Mouse (Mus musculus) testis, postnatal 14 days (tissue): ENCODE results near the gene Tomm22.

Source experiments
- DNase-seq: peaks from one replicate; pipeline ENCODE4 v3.0.0; 2021; ENCODE audit warnings: low spot score

Gene Tomm22

DNA sequence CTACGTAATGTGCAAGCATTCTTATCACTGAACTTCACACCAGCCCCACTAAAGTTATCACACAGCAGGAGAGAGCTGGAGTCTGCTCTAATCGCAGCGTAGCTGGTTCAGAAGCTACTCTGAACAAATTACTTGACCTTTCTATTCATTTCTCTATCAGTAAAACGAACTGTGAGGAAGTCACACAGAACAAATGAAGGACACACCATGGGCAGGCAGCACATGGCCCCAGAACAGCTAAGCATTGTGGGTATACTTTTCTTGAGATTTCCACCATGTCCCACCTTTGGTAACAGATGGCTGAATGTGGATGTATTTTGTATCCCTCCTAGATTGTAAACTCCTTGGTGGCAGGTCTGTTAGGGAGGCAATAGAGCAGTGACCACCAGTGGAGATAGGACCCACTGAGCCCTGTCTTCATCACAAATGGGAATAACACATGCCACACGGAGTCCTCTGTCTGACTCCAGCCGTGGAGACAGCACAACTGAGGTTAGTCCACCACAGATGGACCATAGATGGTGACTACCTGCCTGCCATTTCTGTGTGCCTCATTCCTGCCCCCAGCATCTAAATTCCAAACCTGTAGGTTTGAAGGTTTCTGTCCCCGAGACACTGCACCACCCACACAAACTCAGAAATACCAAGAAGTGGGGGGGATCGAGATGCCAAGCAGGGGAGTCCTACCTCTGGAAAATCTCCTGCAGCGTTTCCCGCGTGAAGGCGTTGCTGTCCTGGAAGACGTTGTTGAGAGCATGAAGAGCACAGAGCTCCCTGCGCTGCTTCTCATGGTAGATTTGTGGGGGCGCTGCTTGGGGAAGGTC lies 15.6 kb downstream of the Tomm22 start:
- no peak for DNase-seq

DNA sequence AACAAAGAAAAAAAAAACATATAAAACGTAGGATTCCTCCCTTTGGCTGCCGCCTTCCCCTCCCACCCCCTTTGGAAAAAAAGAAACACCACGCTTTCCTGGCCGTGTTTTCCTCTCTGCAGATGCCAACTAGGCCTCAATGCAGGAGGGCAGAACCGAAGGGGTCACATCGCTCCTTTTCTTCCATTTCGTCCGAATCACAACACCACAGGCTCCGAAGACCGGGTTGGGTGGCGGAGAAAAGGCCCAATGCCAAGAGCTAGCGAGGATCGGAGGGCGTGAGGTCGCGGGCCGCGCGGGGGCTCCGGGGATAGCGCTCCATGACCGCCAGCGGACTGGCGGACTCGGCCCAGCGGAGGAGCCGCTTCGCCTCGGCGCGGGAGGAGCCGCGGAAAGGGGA lies 16.5 kb downstream of the Tomm22 start:
- DNase-seq: no peak

DNA sequence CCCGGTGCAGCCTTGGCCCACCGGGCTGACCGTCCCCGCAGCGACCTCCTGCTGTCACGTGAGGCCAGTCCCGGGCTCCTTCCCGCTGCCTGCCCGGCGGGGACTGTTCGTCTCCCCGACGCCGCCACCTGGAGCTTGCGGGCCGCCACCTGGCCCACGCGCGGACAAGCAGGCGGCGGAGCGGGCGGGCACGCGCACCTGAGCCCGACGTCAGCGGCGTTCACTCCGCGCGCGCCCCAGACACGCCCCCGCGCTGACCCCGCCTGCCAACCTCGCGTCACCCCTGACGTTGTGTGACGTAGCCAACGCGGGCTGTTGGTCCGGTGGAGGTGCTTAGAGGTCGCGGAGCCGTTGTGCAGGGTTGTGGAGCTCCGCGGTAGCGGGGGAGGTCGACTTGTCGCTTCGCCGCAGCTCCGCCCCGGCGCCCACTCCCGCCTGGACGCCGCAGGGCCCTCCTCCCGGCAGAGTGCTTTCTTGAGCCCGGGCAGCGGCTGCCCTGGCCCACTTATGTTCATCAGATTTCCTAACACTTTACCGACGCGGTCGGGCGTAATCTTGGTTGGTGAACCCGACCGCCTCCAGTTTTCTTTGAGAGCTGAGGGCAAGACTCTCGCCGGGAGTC lies 17.1 kb downstream of the Tomm22 start, which contains the start of gene Josd1:
Josd1 (minus strand) TSS at position 274 of the 622 bp plus-strand sequence.
- DNase-seq: peak; percentile 96

DNA sequence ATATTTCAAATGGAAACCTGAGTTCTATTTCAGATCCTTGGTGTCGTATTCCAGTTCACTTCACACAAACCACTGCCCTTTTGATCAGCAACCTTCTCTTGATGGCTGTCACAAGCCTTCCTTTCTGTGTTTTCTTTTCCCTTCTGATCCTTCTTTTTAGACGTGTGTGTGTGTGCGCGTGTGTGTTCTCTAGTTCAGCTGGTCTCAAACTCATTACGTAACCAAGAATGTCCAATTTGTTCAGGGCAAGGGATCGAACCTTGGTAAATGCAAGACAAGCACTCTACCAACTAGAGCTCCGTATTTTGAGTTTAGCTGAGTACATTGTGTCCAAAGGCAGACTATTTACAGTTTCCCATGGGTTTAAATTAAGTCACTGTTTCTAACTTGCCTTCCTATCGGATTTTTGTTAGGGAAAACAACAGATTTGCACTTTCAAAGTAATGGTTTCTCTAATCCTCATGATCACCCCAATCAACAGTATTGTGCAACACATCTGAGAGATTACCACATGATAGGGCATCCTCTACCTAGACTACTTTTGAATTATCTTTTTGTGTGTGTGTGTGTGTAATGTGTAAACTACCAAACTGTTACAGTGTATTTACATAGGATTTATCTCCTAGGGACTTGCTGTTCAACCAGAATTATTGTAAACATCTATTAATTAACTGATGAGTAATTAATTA lies 17.8 kb downstream of the Tomm22 start:
- no peak for DNase-seq

DNA sequence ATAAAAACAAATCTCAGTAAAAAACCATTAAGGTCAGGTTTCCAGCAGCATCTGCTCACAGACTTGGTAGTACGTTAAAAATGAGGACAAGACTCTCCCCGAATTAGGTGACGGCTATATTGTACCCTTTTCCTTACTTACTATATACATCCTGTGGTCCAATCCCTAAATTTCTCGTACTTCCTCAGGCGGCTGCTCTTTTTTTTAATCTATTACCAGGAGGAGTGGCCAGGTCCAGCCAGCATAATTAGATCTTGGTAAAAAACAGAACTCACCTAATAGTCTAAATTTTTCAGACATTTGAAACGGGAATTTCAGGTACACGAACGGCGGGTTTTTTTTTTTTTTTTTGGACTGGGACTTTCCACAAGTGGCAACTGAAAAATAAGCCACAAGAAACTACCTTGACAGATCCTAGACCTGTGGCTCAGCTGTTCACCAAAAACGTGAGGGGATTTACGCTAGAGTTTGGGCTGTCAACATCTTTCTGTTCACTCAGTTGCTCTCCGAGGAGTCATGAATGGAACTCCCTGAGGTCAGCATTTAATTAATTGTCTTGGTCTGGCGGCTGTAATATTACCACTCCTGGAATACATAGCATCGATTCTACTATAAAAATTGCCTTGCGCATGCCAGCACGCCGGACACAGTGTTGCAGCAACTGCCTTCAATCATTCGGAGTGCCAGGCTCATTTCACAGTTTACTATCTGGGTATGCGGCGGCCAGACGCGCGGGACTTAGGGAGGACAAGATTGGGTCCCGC lies 19.2 kb downstream of the Tomm22 start:
- no peak for DNase-seq

DNA sequence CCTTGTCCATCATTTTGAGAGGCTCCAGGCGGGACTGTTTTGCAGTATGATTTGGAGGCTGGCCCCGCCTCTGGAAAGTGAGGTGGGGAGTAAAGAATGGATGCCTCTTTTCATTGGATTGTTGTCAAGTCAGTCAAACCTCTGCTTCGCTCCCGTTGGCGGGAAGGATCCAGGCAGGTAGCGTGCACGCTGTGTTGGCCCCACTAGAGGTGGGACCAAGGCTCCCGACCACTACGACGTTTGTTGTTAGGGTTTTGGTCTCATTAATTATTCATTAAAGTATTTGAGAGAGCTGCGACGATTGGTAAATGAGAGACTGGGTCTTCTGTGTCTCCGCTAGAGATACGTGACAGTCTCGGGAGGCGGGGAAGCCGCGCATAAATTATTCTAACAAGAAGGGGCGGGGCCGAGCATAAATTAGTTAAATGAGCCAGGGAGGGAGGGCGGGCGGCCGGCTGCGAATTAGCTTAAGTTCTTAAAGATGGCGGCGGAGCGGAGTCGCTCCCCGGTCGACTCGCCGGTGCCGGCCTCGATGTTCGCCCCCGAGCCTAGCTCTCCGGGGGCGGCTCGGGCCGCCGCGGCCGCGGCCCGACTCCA lies 19.9 kb downstream of the Tomm22 start, which contains the start of gene Gtpbp1:
Gtpbp1 (plus strand) TSS at position 420 of the 597 bp plus-strand sequence.
- peak; percentile 99 for DNase-seq

DNA sequence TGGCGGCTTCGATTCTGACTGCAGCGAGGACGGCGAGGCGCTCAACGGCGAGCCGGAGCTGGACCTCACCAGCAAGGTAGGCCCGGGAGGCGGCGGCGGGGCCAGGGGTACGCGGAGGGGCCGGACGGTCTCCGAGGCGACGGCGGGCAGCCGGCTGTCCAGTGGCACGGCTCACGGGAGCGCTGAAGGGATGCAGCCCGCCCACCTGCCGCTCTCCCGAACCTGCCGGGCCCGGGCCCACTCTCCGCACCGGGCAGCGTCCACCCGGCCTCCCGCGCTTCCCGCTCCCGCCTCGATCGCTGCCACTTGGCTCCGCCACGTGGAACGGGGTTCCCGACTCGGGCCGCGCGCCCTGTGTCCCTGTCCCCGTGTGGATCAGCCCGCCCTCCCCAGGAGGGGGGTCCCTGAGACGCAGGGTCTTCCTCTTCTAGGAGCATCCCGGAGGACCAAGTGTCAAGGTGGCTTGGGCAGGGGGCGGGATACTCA lies 20.4 kb downstream of the Tomm22 start:
- DNase-seq: peak; percentile 78

DNA sequence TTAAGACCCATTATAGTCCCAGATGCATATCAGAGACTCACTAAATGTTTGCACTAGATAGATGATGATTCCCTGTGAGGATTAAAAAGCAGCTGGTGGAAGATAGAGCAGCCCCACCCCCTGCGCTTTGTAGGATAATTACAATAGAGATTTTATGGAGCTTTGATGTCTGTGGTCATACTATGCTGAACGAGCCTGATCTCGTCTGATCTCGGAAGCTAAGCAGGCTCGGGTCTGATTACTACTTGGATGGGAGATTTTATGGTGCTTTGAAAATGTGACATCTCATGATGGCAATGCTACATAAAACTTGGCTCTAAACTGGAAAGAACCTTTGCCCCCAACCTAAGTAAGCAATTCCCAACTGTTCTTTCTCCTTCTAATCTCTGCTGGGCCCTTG lies 21.7 kb downstream of the Tomm22 start:
- DNase-seq: no peak

DNA sequence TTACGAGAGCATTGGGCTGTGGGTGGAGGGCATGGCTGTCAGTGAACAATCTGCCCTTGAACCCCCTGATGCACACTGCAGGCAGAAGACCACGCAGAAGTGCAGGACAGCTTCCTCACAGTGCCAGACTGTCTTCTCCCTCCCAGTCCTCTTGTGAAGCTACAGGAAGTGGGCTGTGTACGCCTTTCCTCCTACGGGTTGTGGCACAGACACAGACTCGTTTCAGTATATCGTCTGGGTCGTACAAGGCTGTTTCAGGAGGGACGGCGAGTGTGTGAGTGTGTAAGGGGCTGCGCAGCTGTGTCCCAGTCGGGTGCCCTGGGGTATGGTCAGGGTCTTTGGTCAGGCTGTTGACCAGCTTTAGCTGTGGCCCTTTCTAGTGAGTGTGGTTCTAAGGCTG lies 23.1 kb downstream of the Tomm22 start:
- DNase-seq: no peak

DNA sequence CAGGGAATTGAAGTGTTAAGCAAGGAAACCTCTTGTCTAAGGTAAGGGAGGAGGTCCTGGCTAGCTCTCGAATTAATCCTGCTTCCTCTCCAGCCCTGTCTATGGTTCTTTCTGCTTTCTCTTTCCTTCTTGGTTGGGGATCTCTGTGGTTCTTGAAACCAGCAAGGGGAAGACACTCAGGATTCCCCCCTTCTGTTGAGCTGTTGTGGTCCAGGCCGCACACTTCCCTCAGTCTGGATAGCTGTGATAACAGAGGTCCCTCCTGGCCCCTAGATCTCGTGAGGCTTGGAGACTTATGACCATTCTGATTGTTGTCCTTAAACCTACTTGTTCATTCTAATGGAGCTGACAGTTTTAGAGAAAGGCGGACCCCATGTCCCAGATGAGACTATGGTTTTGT lies 23.9 kb downstream of the Tomm22 start:
- no peak for DNase-seq

DNA sequence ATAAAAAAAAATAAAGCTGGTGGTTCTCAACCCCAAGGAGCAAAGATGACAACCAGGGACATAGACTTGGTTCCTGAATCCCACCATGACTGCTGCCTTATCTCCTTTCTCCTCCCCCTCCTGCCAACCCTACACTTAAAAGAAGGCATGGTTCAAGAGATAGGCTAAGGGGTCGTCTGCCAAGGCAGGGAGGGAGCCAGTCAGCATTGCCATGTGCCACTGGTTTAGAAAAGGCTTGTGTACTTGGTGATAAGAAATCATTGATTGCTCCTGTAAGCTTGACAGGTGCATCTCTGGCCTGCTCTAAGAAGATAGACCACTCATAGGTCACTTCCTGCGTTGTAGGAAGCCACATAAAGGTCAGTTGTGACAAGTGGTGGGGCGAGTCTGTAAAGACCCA lies 24.9 kb downstream of the Tomm22 start:
- DNase-seq: no peak

DNA sequence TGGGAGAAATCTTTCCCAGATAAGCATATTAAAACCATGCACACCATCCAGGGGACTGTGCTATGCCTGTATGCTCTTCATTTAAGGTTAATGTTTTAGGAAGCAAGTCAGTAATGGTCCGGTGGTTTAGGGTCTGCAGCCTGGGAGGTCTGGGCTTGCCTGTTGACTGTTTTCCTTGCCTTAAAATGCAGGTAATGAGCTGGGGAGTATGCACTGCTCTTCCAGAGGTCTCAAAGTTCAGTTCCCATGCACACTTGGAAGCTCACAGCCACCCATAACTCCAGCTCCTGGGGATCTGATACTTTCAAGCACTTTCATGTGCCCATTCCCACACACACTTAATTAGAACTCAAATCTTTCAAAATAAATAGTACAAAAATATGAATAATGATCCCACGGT lies 25.8 kb downstream of the Tomm22 start:
- DNase-seq: no peak

DNA sequence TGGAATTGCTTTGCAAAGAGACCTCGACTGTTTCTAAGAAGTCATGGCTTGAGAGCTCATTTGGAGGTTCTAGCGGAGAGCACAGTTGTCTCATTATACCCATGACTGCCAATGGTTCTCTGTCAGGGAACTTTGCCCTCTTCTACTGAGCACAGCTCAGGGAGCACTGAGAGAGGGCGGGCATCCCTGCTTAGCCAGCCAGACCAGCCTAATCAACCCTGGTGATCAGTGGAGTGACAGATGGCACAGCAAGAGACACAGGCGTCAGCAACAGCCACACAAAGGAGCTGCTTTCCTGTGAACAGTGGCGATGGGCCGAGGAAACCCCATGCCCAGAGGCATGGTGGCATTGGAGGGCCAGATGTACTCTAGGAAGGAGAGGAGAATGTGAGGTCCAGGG lies 26.4 kb downstream of the Tomm22 start:
- DNase-seq: no peak

DNA sequence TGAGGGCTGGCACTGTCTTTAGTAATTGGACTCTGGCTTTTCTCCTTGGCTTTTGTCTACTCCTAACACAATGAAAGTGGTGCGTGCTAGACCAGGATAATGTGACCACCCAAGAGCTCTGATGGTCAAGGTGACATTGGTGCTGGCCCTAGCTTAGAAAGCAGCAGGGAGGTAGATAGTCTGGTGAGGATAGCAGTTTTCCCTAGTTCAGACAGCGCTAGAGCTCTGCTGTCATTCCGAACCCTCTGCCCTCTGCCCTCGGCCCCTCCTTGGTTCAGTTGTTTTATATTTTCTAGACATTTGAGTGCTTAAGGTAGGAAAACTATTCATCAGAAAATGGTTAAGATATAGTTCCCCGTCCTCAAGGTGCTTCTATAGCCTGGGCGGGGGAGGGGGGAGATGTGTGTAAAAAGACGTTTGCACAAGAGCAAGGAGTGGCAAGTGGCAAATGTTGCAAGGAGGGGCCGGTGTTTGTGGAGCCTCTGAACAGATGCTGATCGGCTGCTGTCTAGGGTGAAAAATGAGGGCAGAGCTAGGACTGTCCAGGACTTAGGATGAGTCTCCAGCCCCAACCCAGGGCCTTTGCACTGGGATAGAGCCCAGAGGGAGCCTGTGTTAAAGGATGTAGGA lies 27.0 kb downstream of the Tomm22 start:
- no peak for DNase-seq

DNA sequence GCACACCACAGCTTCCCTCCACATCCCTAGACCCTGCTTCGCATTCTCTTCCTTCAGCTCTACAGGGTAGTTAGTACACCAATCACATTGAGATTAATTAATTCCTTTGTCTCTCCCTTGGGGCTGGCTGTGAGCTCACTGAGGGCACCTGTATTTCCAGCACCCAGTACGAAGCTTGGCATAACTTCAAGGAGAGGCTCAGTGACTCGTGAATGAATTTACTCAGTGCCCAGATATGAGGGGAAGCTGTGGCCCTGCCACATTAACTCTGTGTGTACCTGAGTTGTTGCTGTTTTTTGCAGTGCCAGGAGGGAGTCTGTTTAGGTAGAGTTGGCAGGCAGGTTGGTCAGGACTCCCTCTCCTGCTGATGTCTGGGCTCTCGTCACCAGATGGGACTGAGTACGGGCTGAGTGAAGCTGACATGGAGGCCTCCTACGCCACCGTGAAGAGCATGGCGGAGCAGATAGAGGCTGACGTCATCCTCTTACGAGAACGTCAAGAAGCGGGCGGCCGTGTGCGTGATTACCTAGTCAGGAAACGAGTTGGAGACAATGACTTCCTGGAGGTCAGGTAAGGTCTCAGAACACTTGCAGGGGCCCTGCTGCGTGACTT lies 36.0 kb downstream of the Tomm22 start:
- DNase-seq: no peak

DNA sequence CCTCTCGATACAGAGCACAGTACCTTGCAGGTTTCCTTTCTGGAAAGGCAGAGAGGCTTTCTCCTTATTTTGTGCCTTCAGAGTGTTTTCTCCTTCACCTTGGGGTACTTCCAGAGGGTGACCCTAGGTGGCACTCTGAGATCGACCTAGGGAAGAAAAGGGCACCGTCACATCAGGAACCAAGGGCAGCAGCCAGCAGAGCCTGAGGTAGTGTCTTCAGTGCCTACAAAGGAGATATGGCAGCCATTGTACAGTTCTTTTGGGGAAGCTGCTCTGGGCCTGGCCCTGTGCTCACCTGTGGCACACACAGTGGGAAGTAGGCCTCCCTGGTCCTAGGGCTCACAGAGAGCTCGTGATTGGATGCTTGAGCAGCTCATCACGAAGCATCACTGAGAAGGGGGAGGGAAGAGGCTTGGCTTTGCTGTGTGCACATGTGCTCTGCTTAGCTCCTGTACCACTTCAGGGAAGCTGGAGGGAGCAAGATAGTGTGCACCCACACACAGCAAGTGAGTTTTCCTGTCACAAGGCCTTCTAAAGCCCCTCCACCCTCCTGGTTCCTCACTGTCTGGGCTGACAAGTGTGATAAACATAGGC lies 37.7 kb downstream of the Tomm22 start:
- DNase-seq: no peak

DNA sequence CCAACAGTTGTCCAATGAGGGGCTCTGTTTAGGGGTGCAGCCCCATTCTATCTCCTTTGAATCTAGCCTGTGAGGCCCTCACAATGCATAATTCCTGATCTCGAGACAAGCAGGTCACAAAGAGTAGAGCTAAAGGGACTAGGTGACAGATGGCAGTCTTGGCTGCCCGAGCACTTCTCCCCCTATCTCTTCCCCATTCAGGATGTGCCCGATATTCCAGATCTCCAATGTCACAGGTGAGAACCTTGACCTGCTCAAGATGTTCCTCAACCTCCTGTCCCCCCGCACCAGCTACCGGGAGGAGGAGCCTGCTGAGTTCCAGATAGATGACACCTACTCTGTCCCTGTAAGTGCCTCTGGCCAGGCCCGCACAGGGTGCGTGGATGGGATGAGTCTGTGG lies 45.0 kb downstream of the Tomm22 start:
- DNase-seq: no peak

DNA sequence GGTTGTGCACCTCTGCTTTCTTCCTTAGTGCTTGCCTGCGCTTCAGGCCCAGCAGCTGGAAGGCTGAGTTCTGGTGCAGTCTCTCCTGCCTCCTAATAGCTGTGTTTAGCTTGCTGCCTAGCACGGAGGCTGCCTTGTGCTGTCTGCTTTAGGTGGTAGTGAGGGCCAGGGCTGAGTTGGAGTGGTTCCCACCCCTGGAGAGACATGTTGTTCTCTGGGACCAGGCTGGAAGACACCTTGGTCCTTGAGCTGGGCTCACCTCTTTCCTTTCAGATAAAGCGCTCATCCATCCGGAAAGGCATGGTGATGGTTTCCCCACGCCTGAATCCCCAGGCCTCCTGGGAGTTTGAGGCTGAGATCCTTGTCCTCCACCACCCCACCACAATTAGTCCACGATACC lies 46.0 kb downstream of the Tomm22 start:
- no peak for DNase-seq

DNA sequence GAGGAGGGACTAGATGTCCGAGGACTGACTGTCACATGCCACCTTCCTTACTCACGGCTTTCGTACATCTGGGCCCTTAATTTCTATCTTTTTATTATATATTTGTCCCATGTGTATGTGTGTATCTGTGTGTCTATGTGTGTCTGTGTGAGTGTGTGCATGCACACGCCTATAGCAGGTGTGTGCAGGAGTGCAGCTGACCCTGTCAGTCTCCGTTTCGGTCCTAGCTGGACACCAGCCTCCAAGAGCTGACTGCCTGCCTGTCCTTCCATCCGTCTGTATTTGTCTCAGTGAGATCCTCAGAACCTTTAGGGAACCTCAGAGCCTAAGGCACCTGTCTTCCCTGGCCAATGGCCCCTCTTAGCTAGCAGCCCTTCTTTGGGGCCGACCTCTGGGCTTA lies 49.6 kb downstream of the Tomm22 start:
- DNase-seq: no peak

DNA sequence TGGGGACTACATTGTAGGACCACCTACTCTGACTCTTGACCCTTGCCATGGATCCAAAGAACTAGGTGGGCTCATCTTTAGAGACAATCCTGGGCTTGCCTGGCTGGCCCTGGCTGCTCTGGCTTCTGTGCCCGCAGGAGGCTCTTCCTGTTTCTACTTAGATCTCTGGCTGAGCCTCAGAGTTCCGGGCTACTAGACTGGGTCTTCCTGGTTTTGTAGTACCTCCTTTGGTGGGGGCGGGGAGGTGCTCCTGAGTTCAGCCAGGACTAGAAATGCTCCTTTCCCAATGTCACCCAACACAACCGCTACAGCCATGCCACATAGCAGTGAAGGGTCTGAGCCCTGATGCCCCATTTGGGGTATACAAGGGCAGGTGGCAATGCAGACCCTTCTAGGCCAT lies 50.1 kb downstream of the Tomm22 start:
- DNase-seq: no peak
